Mouse (Mus musculus) C2C12 (cell line): ENCODE data around the gene Zfp91.

Experiments
- CTCF ChIP-seq: IDR thresholded peaks from one replicate; pipeline ENCODE4 v1.5.1; 2011; ENCODE audit not compliant: control insufficient read depth, insufficient read depth, insufficient read length
- MYOD1 ChIP-seq: IDR thresholded peaks from one replicate; pipeline ENCODE4 v1.6.1; 2011; ENCODE audit warnings: low read depth; ENCODE audit not compliant: control insufficient read depth, insufficient read length
- USF1 ChIP-seq: IDR thresholded peaks from one replicate; pipeline ENCODE4 v1.6.1; 2011; ENCODE audit warnings: low read depth, mild to moderate bottlenecking, control low read depth, moderate library complexity

DNA sequence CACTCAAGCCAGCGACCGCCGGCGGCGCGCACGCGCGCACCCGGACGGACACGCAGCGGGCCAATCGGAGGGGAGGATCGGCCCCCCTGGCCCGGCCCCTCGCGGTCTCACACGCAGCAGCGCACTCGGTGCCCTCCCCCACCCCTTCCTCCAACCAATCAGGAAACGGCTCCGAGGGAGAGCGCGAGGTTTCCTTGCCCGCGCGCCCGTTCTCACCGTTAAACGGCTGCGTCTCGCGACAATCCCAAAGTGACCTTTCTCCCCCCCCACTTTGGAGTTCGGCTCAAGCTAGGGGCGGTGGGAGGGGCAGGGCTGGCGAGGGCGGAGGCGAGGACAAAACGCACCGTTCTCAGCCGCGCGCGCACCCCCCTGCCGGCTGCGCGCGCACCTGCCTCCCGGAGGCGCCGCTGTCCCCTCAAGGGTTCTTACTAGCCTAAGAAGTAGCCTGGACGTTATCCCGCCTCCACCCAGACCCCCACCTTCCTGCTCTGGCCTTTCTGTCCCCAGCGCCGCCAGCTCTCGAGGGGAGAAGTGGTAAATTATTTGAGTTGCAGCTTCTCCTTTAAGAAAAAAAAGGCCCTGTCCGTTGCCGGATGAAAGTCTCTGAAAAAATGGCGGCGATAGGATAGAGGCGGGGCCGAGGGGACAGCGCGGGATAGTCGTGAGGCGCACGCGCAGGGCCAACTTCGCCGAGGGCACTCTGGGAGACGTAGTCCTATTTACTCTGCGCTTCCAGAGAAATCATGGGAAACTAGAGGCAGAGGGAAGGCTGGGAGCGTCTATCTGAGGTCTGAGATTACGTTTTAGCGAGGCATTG is at the start of gene Zfp91, which contains the start of gene Lpxn:
- TF ChIP-seq USF1 (no peak), CTCF (no peak), MYOD1 (no peak)
